Mouse (Mus musculus): ENCODE data around the gene Enoph1.

Gene Enoph1

GRCm38 (mm10) chr5:100039602-100040142 lies at the start of gene Enoph1, which contains the start of gene Hnrnpdl:
Gene Enoph1, plus strand, starts transcription at chr5:100039985.
Gene Hnrnpdl, minus strand, starts transcription at chr5:100039664.
- DNase-seq (ENCODE audit: low spot score in 2 of 2): peak; percentile 91 to 94

GRCm38 (mm10) chr5:99994166-99994565 lies 45.6 kb upstream of the Enoph1 start:
- DNase-seq (ENCODE audit: low spot score in 2 of 2): no peak

GRCm38 (mm10) chr5:99994680-99995079 lies 45.1 kb upstream of the Enoph1 start:
- DNase-seq (ENCODE audit: low spot score in 2 of 2): no peak

GRCm38 (mm10) chr5:100000048-100000447 lies 39.7 kb upstream of the Enoph1 start:
- no peak for DNase-seq (ENCODE audit: low spot score in 2 of 2)

GRCm38 (mm10) chr5:100000500-100000899 lies 39.3 kb upstream of the Enoph1 start:
- no peak for DNase-seq (ENCODE audit: low spot score in 2 of 2)

GRCm38 (mm10) chr5:100003895-100004294 lies 35.9 kb upstream of the Enoph1 start:
- no peak for DNase-seq (ENCODE audit: low spot score in 2 of 2)

GRCm38 (mm10) chr5:100005431-100005830 lies 34.4 kb upstream of the Enoph1 start:
- no peak for DNase-seq (ENCODE audit: low spot score in 2 of 2)

- DNase-seq (ENCODE audit: low spot score in 2 of 2): no peak
These were observed 33.9 kb upstream of the Enoph1 start for GRCm38 (mm10) chr5:100005896-100006295.

- no peak for DNase-seq (ENCODE audit: low spot score in 2 of 2)
These were observed 33.3 kb upstream of the Enoph1 start for GRCm38 (mm10) chr5:100006324-100007039.

GRCm38 (mm10) chr5:100007040-100007375 lies 32.8 kb upstream of the Enoph1 start:
- no peak for DNase-seq (ENCODE audit: low spot score in 2 of 2)

- DNase-seq (ENCODE audit: low spot score in 2 of 2): no peak
These were observed 31.3 kb upstream of the Enoph1 start for GRCm38 (mm10) chr5:100008485-100008884.

GRCm38 (mm10) chr5:100012599-100012998 lies 27.2 kb upstream of the Enoph1 start:
- no peak for DNase-seq (ENCODE audit: low spot score in 2 of 2)

GRCm38 (mm10) chr5:100020089-100020488 lies 19.7 kb upstream of the Enoph1 start:
- no peak for DNase-seq (ENCODE audit: low spot score in 2 of 2)

GRCm38 (mm10) chr5:100024403-100024802 lies 15.4 kb upstream of the Enoph1 start:
- no peak for DNase-seq (ENCODE audit: low spot score in 2 of 2)

GRCm38 (mm10) chr5:100024868-100025267 lies 14.9 kb upstream of the Enoph1 start:
- no peak for DNase-seq (ENCODE audit: low spot score in 2 of 2)

GRCm38 (mm10) chr5:100030069-100030468 lies 9.7 kb upstream of the Enoph1 start:
- peak; percentile 16 to 34 for DNase-seq (ENCODE audit: low spot score in 2 of 2)

- no peak for DNase-seq (ENCODE audit: low spot score in 2 of 2)
These were observed 7.7 kb upstream of the Enoph1 start for GRCm38 (mm10) chr5:100032107-100032506.

GRCm38 (mm10) chr5:100032646-100033045 lies 7.1 kb upstream of the Enoph1 start:
- no peak for DNase-seq (ENCODE audit: low spot score in 2 of 2)

GRCm38 (mm10) chr5:100035950-100036349 lies 3.8 kb upstream of the Enoph1 start:
- DNase-seq (ENCODE audit: low spot score in 2 of 2): no peak

- DNase-seq (ENCODE audit: low spot score in 2 of 2): no peak
These were observed 3.1 kb upstream of the Enoph1 start for GRCm38 (mm10) chr5:100036681-100037080.

- peak; percentile 69 to 84 for DNase-seq (ENCODE audit: low spot score in 2 of 2)
These were observed 1.6 kb upstream of the Enoph1 start for GRCm38 (mm10) chr5:100037965-100038713.

- peak; percentile 89 to 96 for DNase-seq (ENCODE audit: low spot score in 2 of 2)
These were observed 827 bp upstream of the Enoph1 start for GRCm38 (mm10) chr5:100038714-100039601.
